Mouse (Mus musculus) urinary bladder, adult 2 months (tissue): Measurements from ENCODE around the gene Spata31d1d. TPM values are rescaled to one million over a fixed set of nuclear protein-coding genes. Genes with fewer than 3 reads are reported as not detected.
"Not testable (repeated sequence)": the region's sequence is repeated elsewhere in the genome, so short reads cannot be mapped to it uniquely, and the experiment has no call there.

Experiments
- DNase-seq: peaks from one replicate; pipeline ENCODE4 v3.0.0; 2022; ENCODE audit warnings: low spot score
- polyA plus RNA-seq: library from polyadenylated mRNA; depleted of rRNA; stranded (reverse); fragments of >200 nt; gene quantifications from 2 replicates; pipeline ENCODE4 v1.2.3, GENCODE M21; 2012

Gene Spata31d1d
- polyA plus RNA-seq, 1 experiment = not detected

DNA sequence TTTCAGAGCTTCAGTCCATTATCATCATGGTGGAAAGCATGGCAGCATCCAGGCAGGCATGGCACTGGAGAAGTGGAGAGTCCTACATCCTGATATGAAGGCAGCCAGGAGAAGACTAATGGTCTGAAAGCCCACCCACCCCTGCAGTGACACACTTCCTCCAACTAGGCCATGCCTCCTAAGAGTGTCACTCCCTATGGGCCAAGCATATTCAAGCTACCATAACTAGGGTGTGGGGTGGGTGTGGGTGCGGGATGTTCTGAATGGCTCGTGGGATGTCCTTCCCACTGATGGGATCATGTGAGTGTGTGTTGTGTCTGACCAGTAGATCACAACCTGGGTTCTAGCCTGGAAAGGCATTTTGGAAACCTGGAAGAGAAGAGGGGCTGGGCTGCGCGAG lies 2.4 kb upstream of the Spata31d1d start:
- DNase-seq = no peak

- peak; percentile 52 for DNase-seq
Measured at GRCm38 (mm10) chr13:59728378-59729093, 3.0 kb downstream of the Spata31d1d start.

GRCm38 (mm10) chr13:59726139-59726867 lies 5.2 kb downstream of the Spata31d1d start:
- DNase-seq = no peak

DNA sequence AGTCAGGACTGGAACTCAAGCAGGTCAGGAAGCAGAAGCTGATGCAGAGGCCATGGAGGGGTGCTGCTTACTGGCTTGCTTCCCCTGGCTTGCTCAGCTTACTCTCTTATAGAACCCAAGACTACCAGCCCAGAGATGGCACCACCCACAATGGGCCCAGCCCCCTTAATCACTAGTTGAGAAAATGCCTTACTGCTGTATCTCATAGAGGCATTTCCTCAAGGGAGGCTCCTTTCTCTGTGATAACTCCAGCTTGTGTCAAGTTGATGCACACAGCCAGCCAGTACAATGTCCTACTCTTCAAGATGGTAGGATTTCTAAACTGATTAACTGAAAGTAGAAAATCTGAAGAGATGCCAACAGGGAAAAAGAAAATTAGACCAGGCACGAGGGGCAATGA lies 9.5 kb downstream of the Spata31d1d start:
- DNase-seq = not testable (repeated sequence)

DNA sequence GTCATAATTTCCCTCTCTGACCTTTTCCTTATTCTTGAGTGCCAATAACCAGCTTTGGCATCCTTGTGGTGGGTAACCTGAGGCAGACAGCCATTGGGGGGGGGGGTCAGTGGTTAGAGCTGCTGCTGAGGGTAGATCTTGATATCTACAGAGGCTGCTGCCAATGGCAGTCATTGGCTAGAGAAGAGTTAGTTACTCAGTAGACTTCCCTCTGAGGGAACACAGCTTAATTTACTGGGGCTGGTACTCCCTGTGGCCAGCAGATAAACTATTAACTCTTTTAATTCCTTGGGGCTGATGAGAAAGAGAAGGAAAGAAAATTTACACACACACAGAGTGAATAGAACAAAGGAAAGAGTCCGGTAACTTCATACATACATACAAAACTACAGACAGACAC lies 12.1 kb downstream of the Spata31d1d start:
- DNase-seq = no peak

- DNase-seq = not testable (repeated sequence)
Measured at GRCm38 (mm10) chr13:59718857-59719440, 12.6 kb downstream of the Spata31d1d start.

- no peak for DNase-seq
Measured at GRCm38 (mm10) chr13:59713710-59714109, 17.8 kb downstream of the Spata31d1d start.

DNA sequence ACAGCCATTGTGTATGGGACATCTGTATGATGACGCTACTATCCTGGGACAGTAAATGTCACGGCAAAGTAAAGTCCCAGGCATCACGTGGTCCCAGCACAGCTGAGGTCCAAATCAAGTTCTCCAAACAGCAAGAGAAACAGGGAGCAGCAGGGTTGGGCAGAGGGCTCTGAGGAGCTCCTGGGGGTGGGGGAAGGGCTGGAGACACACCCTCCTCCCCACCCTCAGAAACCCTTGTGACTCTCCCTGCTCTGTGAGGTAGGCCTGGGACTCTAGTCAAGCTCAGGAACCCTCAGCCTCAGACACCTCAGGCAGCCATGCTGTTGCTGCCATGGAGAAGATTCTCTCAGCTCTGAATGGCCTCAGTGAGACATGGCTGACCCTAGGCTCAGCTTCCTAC lies 19.6 kb downstream of the Spata31d1d start, which contains the start of gene Spata31d1b:
Gene Spata31d1b (plus strand): TSS at position 301 of the 400 bp plus-strand sequence.
- DNase-seq = not testable (repeated sequence)

DNA sequence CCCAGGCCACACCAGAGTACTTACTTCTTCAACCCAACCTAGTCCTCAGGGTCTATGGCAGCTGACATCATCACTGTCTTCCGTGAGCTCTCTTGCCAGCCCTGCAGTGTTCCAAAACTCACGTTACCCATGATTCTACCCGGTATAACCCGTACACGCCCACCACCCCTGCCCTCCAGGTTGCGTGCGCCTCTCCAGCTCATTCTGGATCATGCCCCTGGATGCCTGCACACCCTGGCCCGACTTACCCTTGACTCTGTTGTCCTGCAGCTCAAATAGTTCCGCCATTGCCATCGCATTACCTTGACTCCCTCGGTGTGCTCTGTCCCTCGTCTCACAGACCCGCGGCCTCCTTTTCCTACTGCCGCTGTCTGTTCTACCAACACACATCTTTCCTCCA lies 21.3 kb downstream of the Spata31d1d start, which contains the start of gene Spata31d1a:
Gene Spata31d1a (minus strand): TSS at position 101 of the 400 bp plus-strand sequence.
- no peak for DNase-seq

- no peak for DNase-seq
Measured at GRCm38 (mm10) chr13:59704562-59704961, 27.0 kb downstream of the Spata31d1d start.

- DNase-seq = no peak
Measured at GRCm38 (mm10) chr13:59703514-59703913, 28.0 kb downstream of the Spata31d1d start.

DNA sequence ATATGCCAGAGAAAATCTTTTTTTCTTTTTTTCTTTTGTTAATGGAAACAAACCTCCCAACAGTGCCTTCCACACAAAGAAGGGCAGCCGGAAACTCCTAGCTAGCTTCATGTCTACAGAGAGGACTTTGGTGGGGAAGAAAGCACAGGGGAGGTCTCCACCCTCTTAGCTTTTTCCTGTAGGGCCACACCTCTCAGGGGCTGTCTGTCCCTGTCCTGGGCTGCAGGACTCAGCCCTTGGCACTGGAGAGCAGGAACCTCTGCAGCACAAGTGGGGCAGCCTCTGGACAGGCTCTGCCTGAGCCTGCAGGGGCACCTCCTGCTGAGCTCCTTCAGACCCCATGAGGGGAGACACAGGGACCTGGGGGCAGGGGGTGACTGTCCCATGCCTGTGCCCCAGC lies 31.4 kb downstream of the Spata31d1d start:
- DNase-seq = not testable (repeated sequence)

GRCm38 (mm10) chr13:59699131-59699530 lies 32.4 kb downstream of the Spata31d1d start:
- no peak for DNase-seq

DNA sequence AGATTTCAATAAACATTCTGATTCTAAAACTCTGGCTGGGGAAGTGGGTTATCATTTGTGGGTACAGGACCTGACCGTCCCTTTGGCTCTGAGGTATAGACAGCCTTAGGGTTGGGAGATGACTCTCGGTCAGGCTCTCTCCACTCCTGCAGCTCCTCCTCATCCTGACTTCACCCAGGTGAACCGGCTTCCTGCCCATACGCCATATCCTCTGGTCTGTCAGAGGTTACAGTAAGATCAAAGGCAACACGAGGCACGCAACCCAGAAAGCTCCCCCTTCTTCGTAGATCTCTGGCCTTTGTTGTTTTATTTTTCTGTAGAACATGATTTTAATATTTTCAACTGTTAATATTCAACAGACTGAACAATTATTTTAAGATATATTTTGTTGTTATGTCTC lies 35.8 kb downstream of the Spata31d1d start:
- DNase-seq = no peak

DNA sequence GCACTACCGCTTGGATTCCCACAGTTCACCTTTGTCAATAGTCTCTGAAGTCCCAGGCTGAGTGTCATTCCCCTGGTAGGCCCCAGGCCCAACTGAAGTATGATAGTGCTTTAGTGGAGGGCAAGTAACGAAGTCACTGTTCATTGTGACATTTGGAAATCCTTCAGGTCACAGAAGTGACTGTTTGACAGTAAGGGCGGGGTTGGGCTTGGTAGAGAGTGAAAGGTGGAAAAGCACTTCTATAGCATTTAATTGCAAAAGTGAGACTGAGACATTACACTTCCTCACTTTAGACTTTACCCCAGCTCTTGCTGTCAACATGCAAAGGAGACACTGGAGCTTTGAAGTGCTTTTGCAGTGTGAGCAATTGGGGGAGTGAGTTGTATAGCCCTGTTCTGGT lies 37.5 kb downstream of the Spata31d1d start, which contains the start of gene 4921517D22Rik:
Gene 4921517D22Rik (minus strand): TSS at position 101 of the 400 bp plus-strand sequence.
- DNase-seq = no peak

- no peak for DNase-seq
Measured at GRCm38 (mm10) chr13:59691478-59691877, 40.1 kb downstream of the Spata31d1d start.

- no peak for DNase-seq
Measured at GRCm38 (mm10) chr13:59690576-59690975, 41.0 kb downstream of the Spata31d1d start.

DNA sequence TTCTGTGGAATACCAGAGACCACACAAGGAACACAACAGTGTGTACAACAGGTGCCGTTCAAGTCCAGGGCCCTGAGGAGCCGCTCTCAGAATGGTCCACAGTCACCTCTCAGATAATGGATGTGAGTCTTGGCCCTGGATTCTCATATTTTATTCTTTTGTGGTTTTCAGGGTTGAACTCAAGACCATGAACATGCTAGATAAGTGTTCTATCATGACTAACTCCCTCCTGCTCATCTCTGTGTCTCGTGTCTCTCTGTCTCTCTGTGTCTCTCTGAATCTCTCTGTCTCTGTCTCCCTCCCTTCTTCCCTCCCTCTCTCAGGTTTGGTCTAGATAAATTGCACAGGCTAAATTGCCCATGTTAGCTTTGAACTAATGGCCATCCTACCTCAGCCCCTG lies 41.7 kb downstream of the Spata31d1d start:
- no peak for DNase-seq

DNA sequence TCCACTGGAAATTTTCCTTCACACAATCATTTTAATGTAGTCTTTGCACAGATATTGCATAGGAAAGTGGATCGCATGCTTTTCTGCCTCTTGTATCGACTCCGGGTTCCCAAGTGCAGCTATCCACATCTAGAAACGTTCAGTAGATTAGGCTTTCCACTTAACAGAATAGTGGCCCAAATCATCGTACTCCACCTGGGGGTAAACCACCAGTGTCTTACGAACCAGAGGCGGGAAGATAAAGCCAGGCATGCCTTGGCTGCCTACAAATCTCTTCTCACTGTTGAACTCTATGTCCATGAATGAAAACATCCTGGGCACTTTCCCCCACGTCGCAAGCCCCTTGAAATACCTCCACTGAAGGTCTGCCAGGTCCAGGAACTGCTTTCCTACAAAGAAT lies 42.2 kb downstream of the Spata31d1d start:
- no peak for DNase-seq

DNA sequence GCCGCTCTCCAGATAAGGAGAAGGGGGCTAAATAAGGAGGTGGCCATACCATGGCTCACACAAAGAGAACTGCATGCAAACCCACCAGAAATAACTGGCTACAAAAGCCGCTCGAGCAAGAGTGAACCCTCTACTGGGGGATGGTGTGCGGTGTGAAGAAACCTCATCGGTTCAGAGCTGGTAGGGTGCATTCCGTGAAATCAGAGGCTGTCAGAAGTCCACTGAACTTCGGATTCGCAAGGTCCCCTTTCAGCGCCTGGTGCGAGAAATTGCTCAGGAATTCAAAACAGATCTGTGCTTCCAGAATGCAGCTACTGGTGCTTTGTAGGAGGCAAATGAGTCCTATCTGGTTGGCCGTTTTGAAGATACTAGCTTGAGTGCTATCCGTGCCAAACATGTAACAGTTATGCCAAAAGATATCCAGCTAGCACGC lies 43.2 kb downstream of the Spata31d1d start:
- no peak for DNase-seq

DNA sequence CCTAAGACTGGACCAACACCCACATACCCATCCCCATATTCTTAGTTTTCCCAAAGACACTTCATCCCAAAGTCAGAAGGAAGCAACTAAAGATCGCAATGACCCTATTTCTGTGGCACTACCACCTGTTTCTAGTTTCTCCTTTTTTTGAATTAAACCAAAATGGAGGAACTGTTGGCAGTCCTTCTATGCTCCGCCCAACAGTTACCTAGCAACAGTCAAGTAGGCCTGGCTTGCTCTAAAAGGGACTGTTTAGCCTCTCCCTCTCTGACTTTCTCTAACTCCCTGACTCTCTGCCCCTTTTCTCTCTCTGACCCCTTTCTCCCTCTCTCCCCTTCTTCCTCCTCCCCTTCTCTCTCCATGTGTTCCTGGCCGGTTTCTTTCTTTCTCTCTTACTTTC lies 46.3 kb downstream of the Spata31d1d start:
- DNase-seq = no peak

- no peak for DNase-seq
Measured at GRCm38 (mm10) chr13:59682629-59683028, 48.9 kb downstream of the Spata31d1d start.
